Mouse (Mus musculus): ENCODE measurements at regions not wholly inside any gene's neighbourhood (a gene's known extent, or its start where the extent isn't known, plus 50 kb on each side); places are given as distances from the start of the nearest gene placed in this dataset.

GRCm38 (mm10) chr13:11268673-11269340 lies 837.9 kb downstream of the Ryr2 start:
- no peak for DNase-seq

DNA sequence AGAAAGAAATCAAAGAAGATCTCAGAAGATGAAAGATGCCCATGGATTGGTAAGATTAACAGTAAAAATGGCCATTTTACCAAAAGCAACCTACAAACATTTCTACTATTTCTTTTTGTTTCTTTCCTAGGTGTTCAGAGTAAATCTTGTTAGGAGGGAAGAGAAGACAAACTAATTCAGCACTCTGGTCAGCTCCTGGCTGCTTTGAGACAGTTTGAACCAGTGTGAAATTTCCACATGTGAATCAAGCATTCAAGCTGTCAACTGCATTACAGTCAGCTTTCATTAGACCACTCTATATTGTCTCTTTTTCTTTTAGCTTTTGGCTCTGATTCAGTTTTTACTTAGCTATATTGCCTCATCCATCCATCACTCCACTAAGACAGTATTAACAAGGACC lies 859.2 kb downstream of the Ryr2 start:
- no peak for DNase-seq

- no peak for DNase-seq
Measured at GRCm38 (mm10) chr13:11216671-11217330, 856.2 kb upstream of the Chrm3 start.

DNA sequence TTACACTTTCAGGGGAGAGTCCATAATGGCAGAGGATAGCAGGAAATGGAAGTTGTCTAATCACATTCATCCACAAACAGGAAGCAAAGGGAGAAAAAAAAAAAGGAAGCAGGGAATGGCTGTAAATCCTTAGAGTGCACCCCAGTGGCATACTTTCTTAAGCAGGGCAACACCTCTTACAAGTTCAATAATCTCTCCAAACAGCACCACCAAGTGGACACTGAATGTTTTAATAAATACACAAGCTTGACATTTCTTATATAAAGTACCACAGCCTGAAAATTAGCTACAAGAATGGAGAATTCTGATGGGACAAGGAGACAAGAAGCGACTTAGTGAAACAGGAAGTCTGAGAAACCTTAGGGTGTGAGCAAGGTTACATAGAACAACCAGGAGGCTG lies 849.5 kb upstream of the Chrm3 start:
- DNase-seq = no peak

DNA sequence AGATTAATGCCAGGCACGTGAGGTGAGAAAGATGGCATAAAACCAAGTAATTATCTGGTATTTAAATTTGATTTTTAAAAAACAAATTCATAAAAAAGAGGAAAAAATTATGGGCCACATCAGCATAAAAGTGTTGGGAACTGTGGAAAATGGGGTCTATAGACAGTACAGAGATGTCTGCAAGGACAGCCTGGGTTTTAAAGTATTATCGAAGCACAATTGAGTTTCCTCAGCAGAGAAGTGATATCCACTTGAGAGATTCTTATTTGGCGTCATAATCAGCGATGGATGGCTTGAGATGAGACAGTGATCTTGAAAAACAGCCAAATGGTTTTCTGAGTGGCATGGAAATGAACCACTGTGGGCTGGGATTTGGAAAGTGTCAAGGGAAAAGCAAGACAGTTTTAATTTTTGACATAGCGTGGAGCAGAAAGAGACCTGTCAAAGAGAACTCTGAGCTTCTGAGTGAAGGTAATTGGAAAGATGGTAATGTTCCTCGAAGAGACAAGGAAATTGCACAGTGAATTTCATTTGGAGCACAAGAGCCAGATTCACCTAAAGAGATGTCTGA lies 844.7 kb upstream of the Chrm3 start:
- no peak for DNase-seq

DNA sequence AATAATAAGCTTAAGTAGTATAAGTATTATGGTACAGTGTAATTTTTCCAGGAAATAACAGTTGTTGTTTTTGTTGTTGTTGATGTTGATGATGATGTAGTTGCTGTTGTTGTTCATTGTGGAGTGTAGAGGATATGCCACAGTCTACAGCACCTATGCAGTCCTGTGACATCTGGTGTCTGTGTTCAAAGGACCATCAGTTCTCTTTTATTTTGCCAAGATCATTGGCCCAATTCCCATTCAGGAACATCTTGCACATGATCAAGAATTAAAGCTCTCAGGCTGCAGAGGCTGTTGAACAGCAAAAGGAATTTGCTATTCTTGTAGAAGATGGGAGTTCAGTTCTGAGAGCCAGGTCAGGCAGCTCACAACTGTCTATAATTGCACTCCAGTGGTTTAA lies 841.3 kb upstream of the Chrm3 start:
- no peak for DNase-seq

DNA sequence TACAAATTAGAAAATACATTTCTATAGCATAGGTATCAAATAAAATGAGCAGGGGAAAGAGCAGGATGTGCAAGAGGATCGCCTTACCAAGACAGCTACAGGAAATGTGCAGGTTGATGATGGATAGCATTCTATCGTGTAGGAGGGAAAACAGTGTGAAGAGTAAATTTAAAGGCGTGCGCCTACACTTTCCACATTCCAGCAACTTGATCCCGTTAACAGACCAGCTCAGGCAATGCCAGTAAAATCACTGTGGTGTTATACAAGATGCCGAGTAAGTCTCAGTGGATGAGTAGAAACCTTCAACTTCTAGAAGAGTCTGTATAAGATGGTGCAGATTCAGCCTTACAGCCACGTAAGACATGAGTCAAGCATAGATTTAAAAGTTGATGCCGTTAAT lies 831.8 kb upstream of the Chrm3 start:
- no peak for DNase-seq

DNA sequence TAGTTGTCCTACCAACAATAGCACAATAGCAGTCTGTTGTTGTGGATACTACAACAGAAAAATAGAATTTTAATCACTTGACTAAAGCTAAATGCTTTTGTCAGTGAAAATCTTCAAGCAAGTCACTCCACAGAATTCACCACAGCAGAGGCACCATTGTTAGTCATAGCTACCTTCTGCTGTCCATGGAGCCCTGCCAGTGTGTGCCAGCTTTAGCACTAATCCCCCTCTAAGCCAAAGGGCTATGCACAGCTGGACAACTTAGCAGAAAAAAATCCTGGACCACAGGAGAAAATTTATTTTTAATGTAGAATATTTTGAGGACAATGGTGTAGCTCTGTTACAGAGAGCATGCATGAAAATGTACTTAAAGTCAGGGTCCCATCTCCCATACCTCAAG lies 820.5 kb upstream of the Chrm3 start:
- DNase-seq = no peak

DNA sequence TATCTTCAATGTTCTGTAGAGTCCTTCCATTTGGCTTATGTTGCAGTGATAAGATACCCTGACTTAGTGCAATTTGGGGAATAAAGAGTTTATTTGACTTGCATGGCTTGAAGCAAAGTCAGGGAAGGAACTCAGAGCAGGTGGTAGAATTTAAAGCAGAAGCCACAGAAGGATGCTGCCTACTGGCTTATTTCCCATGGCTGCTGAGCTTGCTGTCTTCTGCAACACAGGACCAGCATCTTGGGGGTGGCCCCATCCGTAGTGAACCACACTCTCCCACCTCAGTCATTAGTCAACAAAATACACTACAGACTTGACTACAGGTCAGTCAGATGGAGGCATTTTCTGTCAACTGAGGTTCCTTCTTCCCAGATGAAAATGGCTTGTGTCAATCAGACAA lies 819.7 kb upstream of the Chrm3 start:
- DNase-seq = no peak

DNA sequence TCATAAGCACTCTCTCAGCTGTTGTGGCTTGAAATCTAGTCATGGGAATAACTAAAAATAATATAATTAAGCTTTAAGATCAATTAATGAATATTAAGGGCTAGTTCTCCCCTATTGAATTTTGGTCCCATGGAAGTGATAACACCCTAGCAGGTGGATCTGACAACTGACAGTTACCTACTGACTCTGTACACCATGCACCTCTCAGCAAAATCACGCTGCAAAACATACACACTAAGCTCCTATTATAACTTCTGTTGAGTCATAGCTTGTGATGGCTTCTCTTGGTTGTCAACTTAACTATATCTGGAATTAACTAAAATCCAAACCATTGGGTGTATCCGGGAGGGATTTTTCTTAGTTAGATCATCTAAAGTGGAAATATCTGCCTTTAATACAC lies 817.9 kb upstream of the Chrm3 start:
- no peak for DNase-seq

- DNase-seq = no peak
Measured at GRCm38 (mm10) chr13:11177642-11178420, 817.2 kb upstream of the Chrm3 start.

GRCm38 (mm10) chr13:11167115-11167514 lies 806.5 kb upstream of the Chrm3 start:
- DNase-seq = no peak

DNA sequence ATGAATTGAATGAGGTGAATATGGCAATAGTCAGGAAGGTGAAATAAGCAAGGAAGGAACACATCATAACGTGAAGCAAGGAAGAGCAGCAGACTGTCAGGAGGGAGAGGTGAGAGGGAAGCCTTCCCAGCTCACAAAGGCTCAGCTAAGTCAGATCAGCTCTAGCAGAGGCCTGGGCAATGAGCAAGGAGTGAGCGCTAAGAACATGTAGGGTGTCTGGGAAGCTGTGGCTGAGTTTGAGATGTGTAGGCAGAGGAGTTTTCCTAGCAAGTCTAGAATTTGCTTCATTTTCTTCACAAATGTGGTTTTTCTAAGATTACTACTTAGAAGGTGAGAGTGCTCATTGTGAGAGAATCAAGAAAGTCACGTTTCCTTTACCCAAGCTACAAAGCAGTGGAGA lies 803.5 kb upstream of the Chrm3 start:
- no peak for DNase-seq

GRCm38 (mm10) chr13:11147268-11147667 lies 786.6 kb upstream of the Chrm3 start:
- no peak for DNase-seq

GRCm38 (mm10) chr13:11107693-11108092 lies 747.0 kb upstream of the Chrm3 start:
- no peak for DNase-seq

DNA sequence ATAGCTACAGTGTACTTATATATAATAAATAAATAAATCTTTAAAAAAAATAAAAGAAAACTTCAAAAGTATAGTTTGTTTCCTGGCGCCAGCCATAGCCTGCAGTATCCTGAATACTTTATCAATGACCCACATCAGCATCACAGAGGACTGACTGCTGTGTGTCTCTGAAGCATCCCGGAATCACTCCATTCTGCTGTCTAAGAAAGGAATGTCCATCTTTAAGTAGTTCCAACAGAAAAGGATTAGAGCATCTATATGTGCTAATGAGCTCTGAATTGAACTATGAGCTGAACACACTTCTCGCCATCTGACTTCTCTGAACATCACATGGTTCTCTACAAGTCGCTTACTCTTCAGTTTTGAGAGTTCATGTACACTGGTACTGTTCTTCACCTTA lies 745.8 kb upstream of the Chrm3 start:
- DNase-seq = no peak

DNA sequence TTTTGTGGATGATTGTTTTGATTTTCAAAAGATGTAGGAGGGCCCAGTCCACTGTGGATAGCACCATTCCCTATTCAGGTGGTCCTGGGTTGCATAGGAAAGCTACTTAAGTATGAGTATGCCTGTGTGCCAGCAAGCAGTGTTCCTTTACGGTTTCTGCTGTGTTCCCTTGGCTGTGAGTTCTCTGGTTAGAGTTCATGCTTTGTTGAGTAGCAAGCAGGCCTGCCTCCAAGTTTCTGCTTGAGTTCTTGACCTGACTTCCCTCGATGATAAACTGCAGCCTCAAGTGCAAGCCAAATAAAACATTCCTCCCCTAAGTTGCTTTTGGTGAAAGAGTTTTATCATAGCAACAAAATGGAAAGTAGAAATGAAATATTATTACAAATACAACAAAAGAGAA lies 744.9 kb upstream of the Chrm3 start:
- DNase-seq = no peak

GRCm38 (mm10) chr13:11099586-11099950 lies 738.9 kb upstream of the Chrm3 start:
- no peak for DNase-seq

DNA sequence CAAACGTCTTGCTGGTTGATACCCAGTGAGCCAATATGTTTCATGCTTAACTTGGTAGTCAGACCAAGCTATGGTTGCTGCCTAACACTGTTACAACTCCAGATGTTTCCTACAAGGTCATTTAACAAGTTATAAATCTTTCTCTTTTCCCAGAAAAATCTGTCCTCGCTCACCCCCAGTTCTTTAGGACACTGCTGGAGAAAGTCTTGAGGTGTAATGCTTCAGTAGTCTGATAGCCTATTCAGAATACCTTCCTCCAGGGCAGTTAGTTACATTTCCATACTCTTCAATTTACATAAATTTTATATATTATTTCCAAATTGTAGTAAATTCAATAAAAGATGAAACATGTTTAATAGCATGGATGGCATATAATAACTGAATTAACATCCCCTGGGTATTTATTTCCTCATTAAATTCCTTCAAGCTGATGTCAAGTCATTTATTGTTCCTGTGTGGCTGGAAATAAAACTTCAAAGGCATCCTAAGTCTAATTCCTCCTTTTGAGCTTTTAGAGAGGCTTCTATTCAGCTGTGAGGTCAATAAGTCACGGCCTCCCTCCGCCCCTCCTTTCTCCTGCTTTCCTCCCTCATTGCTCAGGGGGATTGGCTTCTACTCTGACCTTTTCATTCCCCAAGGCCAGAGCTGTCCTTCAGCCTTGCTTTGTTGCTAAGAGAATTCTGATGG lies 738.4 kb upstream of the Chrm3 start:
- no peak for DNase-seq

DNA sequence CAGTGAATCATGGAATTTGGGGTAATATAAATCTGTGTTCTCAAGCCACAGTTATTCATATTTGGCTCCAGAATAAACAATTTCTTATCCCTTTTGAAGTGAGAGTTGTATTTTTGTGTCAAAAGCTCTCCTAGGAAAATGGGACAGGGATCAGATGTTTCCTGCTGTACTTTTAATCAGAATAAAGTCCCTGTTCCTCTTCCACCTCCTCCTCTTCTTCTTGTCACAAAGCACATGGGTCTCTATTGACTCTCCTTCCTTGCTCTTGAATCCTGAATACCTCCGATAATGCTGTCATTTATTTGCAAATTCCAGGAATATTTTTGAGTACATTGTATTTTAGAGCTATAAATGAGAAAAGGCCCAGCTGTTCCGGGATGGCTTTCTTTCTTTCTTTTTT lies 732.3 kb upstream of the Chrm3 start:
- DNase-seq = no peak
